Mouse (Mus musculus): ENCODE results near the gene Hagh.

Gene Hagh

GRCm38 (mm10) chr17:24886134-24886931 is 46.4 kb downstream of the Hagh start, which contains the start of the genes Nubp2 and Spsb3:
Gene Nubp2, minus strand, starts transcription at chr17:24886349.
Gene Spsb3, plus strand, starts transcription at chr17:24886643.
- DNase-seq (ENCODE audit: low spot score): peak; percentile 98

- DNase-seq (ENCODE audit: low spot score): no peak
Measured at GRCm38 (mm10) chr17:24886932-24887271, 47.0 kb downstream of the Hagh start.

GRCm38 (mm10) chr17:24887291-24888080 is 47.5 kb downstream of the Hagh start:
- no peak for DNase-seq (ENCODE audit: low spot score)

- no peak for DNase-seq (ENCODE audit: low spot score)
Measured at GRCm38 (mm10) chr17:24888862-24889261, 48.9 kb downstream of the Hagh start.

GRCm38 (mm10) chr17:24890151-24891092 is 50.5 kb downstream of the Hagh start:
- no peak for DNase-seq (ENCODE audit: low spot score)

- no peak for DNase-seq (ENCODE audit: low spot score)
Measured at GRCm38 (mm10) chr17:24891321-24891720, 51.4 kb downstream of the Hagh start.

GRCm38 (mm10) chr17:24892785-24893184 is 52.8 kb downstream of the Hagh start:
- no peak for DNase-seq (ENCODE audit: low spot score)

- no peak for DNase-seq (ENCODE audit: low spot score)
Measured at GRCm38 (mm10) chr17:24893276-24893675, 53.3 kb downstream of the Hagh start.

- DNase-seq (ENCODE audit: low spot score): no peak
Measured at GRCm38 (mm10) chr17:24894061-24894994, 54.4 kb downstream of the Hagh start.

- peak; percentile 85 for DNase-seq (ENCODE audit: low spot score)
Measured at GRCm38 (mm10) chr17:24894995-24895547, 55.1 kb downstream of the Hagh start, which contains the start of the genes Eme2 and Mrps34. Gene Eme2, minus strand, starts transcription at chr17:24895087. Gene Mrps34, plus strand, starts transcription at chr17:24895116.

- no peak for DNase-seq (ENCODE audit: low spot score)
Measured at GRCm38 (mm10) chr17:24895571-24896240, 55.8 kb downstream of the Hagh start.

GRCm38 (mm10) chr17:24896241-24896992 is 56.5 kb downstream of the Hagh start, which contains the start of gene Nme3:
Gene Nme3, plus strand, starts transcription at chr17:24896500.
- peak; percentile 91 for DNase-seq (ENCODE audit: low spot score)

- peak; percentile 34 for DNase-seq (ENCODE audit: low spot score)
Measured at GRCm38 (mm10) chr17:24896993-24897269, 57.0 kb downstream of the Hagh start.

GRCm38 (mm10) chr17:24897600-24897999 is 57.7 kb downstream of the Hagh start:
- DNase-seq (ENCODE audit: low spot score): no peak

- no peak for DNase-seq (ENCODE audit: low spot score)
Measured at GRCm38 (mm10) chr17:24898041-24898854, 58.3 kb downstream of the Hagh start.

GRCm38 (mm10) chr17:24899153-24899552 is 59.2 kb downstream of the Hagh start:
- DNase-seq (ENCODE audit: low spot score): no peak

GRCm38 (mm10) chr17:24900014-24900413 is 60.1 kb downstream of the Hagh start:
- DNase-seq (ENCODE audit: low spot score): no peak

GRCm38 (mm10) chr17:24902124-24902523 is 62.2 kb downstream of the Hagh start:
- no peak for DNase-seq (ENCODE audit: low spot score)
